In the genomic region with DNA sequence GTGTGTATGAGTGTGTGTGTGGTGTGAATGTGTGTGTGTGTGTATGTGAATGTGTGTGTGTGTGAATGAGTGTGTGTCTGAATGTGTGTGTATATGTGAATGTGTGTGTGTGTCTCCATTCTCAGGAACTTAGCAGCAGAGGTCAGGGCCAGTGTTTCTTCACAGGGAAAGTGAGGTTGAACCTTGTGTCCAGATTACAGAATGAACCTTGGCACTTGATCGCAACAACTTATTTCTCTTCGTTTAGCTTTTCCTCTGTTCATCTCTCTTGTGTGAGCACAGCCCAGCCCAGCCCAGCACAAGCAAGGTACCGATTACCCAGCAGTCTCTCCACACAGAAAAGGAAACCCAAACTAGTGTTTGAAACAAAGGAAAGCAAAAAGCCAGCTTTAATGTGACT, we compare ENCODE assay signal across 23 mouse cellular contexts.
DNase-seq lines count a peak whose midpoint lies in the region; TF ChIP-seq lines count a peak whose summit lies in the region.
"Had no signal": no experiment of that assay in that cellular context is flagged by ENCODE, and none has a peak within 500 bp of the region (broad histone marks: within the 10 kb centered on the region; RNA-seq: fewer than 3 reads in every experiment).

No protein-coding gene starts in this region.

- no peak for TF ChIP-seq CTCF in kidney, adult 2 months (conservative IDR thresholded peaks at IDR 0.05; ENCODE audit: insufficient read depth, insufficient read length, low read depth, low read length)
- TF ChIP-seq CTCF in liver, adult 2 months (IDR thresholded peaks at IDR 0.05; ENCODE audit: low read depth, low read length): no peak

- H3K9ac ChIP-seq in liver, adult 2 months (ENCODE audit: low read depth, low read length): no peak overlapping the region
- H3K9ac ChIP-seq: embryonic facial prominence, embryonic 12.5 days; forebrain, embryonic 13.5 days; forebrain, embryonic 15.5 days had no signal

- 70% methylated on average over 3 of the region's 3 CpGs for WGBS in kidney, adult 2 months
- 21% methylated on average over 3 of the region's 3 CpGs for WGBS in liver, adult 2 months

- no peaks in the 10 kb centered on the region for H3K36me3 ChIP-seq in kidney, adult 2 months (ENCODE audit: control insufficient read depth, insufficient read depth, low read length)
- H3K36me3 ChIP-seq in liver, adult 2 months (ENCODE audit: control insufficient read depth, insufficient read depth, low read length): no peaks in the 10 kb centered on the region
- H3K36me3 ChIP-seq: embryonic facial prominence, embryonic 10.5 days; embryonic facial prominence, embryonic 12.5 days; forebrain, embryonic 15.5 days; G1E had no signal

- DNase-seq in kidney, adult 2 months: peak; percentile 59
- DNase-seq in kidney, adult 11 months: no peak
- DNase-seq in liver, adult 2 months (ENCODE audit: extremely low read depth, low read depth, low spot score): peak; percentile 74
- DNase-seq in liver (no peak), adipocyte (ENCODE audit: low spot score) (peak; percentile 79)
- peak; percentile 15 for DNase-seq in skeletal muscle tissue, adult 2 months (ENCODE audit: low read depth, low spot score)
- no peak for DNase-seq in layer of hippocampus, postnatal 10 days (ENCODE audit: low spot score in 2 of 2)
- DNase-seq: adrenal gland, adult 2 months; adrenal gland, postnatal 10 days; adrenal gland, postnatal 25 days; B cell, adult 2 months; cerebellum, adult 11-12 months; cerebellum, adult 2 months; cerebellum, adult 9-10 months; cerebellum, postnatal 10 days; cerebellum, postnatal 25 days had no signal

- H3K4me1 ChIP-seq in kidney, adult 2 months (ENCODE audit: control insufficient read depth, insufficient read depth, low read length): peaks cover 8% of the 10 kb centered on the region; the same call in 1 of the 2 replicates
- H3K4me1 ChIP-seq in liver, adult 2 months (ENCODE audit: control insufficient read depth, insufficient read depth, low read length): peaks cover 5% of the 10 kb centered on the region
- H3K4me1 ChIP-seq: embryonic facial prominence, embryonic 12.5 days had no signal

- H3K27me3 ChIP-seq in kidney, adult 2 months (replicated peaks; ENCODE audit: control insufficient read depth, insufficient read depth, low read length): no peaks in the 10 kb centered on the region
- no peaks in the 10 kb centered on the region for H3K27me3 ChIP-seq in liver, adult 2 months (ENCODE audit: control insufficient read depth, insufficient read depth, low read length)
- H3K27me3 ChIP-seq: CH12.LX; embryonic facial prominence, embryonic 12.5 days; Patski had no signal

- H3K79me2 ChIP-seq in liver, adult 2 months (ENCODE audit: control insufficient read depth, insufficient read depth, low read length): no peaks in the 10 kb centered on the region

- TF ChIP-seq POLR2A in kidney, adult 2 months (IDR thresholded peaks at IDR 0.05; ENCODE audit: low read depth, low read length): no peak
- TF ChIP-seq POLR2A in liver, adult 2 months (IDR thresholded peaks at IDR 0.05; ENCODE audit: extremely low read depth, insufficient read depth, low read length): no peak

- peak overlapping the region; percentile 78; the same call in 1 of the 2 replicates for H3K27ac ChIP-seq in kidney, adult 2 months (ENCODE audit: insufficient read depth, low read depth, low read length)
- no peak overlapping the region for H3K27ac ChIP-seq in liver, adult 2 months (replicated peaks; ENCODE audit: insufficient read depth, low read depth, low read length)
- H3K27ac ChIP-seq: embryonic facial prominence, embryonic 10.5 days; embryonic facial prominence, embryonic 12.5 days; forebrain, embryonic 13.5 days; forebrain, embryonic 15.5 days had no signal

- H3K4me3 ChIP-seq in kidney, adult 2 months (ENCODE audit: insufficient read depth, low read depth, low read length): no peak overlapping the region
- H3K4me3 ChIP-seq in liver, adult 2 months (ENCODE audit: insufficient read depth, low read depth, low read length): no peak overlapping the region
- H3K4me3 ChIP-seq: embryonic facial prominence, embryonic 10.5 days; embryonic facial prominence, embryonic 12.5 days; forebrain, embryonic 13.5 days; forebrain, embryonic 15.5 days had no signal

Comparison
In these comparisons a context has a peak if more than half of its experiments do, and no peak if none do; other contexts are left out.
1. DNase-seq: peak in kidney, adult 2 months (single experiment), liver, adult 2 months (single experiment), adipocyte (single experiment) and skeletal muscle tissue, adult 2 months (single experiment); none in kidney, adult 11 months (single experiment), liver (single experiment) and layer of hippocampus, postnatal 10 days (0 of 2).